Mouse (Mus musculus): Measurements from ENCODE around the gene Cnksr3. TPM values are rescaled to one million over a fixed set of nuclear protein-coding genes. Genes with fewer than 3 reads are reported as not detected.

Gene Cnksr3
- 13.4 and 14.2 TPM in 2 replicates for polyA plus RNA-seq (2015; fragmentation: Nextera tagmentation; extraction: Ambion mirVana)

DNA sequence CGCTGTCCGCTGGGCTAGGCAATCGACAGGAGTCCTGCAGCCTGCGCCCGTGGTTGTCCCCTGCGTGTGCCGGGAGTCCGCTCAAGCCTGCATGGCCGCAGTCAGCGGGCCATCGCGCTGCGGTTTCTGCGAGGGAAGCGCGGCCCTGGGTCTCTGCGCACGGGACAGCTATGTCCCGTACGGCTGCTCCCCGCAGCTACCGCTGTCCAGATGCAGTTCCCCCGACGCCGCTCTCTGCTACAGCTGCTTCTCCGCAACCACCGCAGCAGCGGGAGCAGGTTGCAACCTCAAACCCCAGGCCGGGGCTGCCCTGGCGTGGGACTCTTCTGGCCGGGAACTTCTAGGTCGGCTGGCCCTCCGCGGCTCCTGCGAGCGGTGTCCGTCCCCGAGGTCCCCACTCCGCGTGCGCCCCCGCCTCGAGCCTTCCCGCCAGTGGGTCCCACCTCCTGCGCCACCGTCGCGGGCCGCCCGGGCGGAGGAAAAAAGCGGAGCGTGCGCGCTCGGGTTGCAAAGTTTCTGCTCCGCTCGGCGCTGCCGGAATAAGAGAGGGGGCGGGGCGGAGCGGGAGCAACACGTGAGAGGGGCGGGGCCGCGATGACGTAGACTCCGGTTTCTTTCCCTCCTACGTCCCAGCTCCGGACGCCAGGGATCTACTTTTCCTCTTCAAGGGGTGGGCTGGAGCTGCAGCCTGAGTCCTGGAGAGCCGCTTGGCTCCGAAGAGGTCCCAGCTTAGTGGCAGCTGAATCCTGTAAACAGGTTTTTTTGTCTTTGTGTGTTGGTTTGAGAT lies at the start of gene Cnksr3:
TSS of gene Cnksr3 (minus strand) at position 542 of the 787 bp plus-strand sequence.
- ATAC-seq = peak; percentile 86
- Histone ChIP-seq H3K27me3 (replicated peaks; ENCODE audit: control insufficient read depth, insufficient read depth, low read length) (no peaks in the 10 kb centered on the region), H3K4me1 (ENCODE audit: control insufficient read depth, insufficient read depth, low read length) (peaks cover 40% of the 10 kb centered on the region), H3K9ac (ENCODE audit: low read depth, low read length) (peak within 1 kb of the TSS; percentile 91), H3K36me3 (ENCODE audit: control insufficient read depth, insufficient read depth, low read length) (no peaks in the 10 kb centered on the region), H3K27ac (ENCODE audit: low read length) (peak within 1 kb of the TSS; percentile 95), H3K4me2 (ENCODE audit: low read depth, low read length) (peak within 1 kb of the TSS; percentile 70), H3K9me3 (ENCODE audit: control insufficient read depth, low read length) (no peaks in the 10 kb centered on the region), H3K4me3 (ENCODE audit: low read length) (peak within 1 kb of the TSS; percentile 87)
- under 1% methylated on average over 74 of the region's 74 CpGs for WGBS

- H3K27me3 ChIP-seq (replicated peaks; ENCODE audit: control insufficient read depth, insufficient read depth, low read length) = no peaks in the 10 kb centered on the region
- 48% methylated on average over 10 of the region's 10 CpGs for WGBS
- H3K4me3 ChIP-seq (ENCODE audit: low read length) = no peak overlapping the region
- no peak overlapping the region for H3K27ac ChIP-seq (ENCODE audit: low read length)
- H3K4me2 ChIP-seq (ENCODE audit: low read depth, low read length) = no peak overlapping the region
- no peak overlapping the region for H3K9ac ChIP-seq (ENCODE audit: low read depth, low read length)
- no peaks in the 10 kb centered on the region for H3K36me3 ChIP-seq (ENCODE audit: control insufficient read depth, insufficient read depth, low read length)
- H3K9me3 ChIP-seq (ENCODE audit: control insufficient read depth, low read length) = no peaks in the 10 kb centered on the region
- no peaks in the 10 kb centered on the region for H3K4me1 ChIP-seq (ENCODE audit: control insufficient read depth, insufficient read depth, low read length)
- no peak for ATAC-seq
Measured at GRCm38 (mm10) chr10:7260166-7261108, 48.4 kb upstream of the Cnksr3 start.

DNA sequence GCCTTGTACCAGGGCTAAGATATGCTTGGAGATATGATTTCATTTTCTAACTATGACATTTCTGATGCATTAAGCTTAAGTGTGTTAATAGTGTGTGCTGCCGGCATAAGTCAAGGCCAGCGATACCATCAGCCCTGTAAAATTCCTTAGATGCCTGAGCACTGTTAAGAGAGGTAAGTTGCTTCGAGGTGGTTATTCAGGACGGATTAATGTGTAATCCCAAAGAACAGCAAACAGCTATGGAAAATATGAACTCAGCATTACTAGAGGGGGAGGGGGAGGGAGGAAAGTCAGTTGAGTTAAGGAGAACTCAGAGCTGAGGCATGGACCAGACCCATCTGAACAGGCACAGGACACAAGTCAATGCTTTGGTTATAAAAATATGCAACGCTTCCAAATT lies 46.6 kb upstream of the Cnksr3 start:
- no peak overlapping the region for H3K4me3 ChIP-seq (ENCODE audit: low read length)
- no peaks in the 10 kb centered on the region for H3K27me3 ChIP-seq (replicated peaks; ENCODE audit: control insufficient read depth, insufficient read depth, low read length)
- H3K9ac ChIP-seq (ENCODE audit: low read depth, low read length) = no peak overlapping the region
- H3K4me1 ChIP-seq (ENCODE audit: control insufficient read depth, insufficient read depth, low read length) = no peaks in the 10 kb centered on the region
- no peaks in the 10 kb centered on the region for H3K9me3 ChIP-seq (ENCODE audit: control insufficient read depth, low read length)
- WGBS = 59% methylated on average over 5 of the region's 5 CpGs
- no peak overlapping the region for H3K4me2 ChIP-seq (ENCODE audit: low read depth, low read length)
- no peaks in the 10 kb centered on the region for H3K36me3 ChIP-seq (ENCODE audit: control insufficient read depth, insufficient read depth, low read length)
- no peak for ATAC-seq
- no peak overlapping the region for H3K27ac ChIP-seq (ENCODE audit: low read length)

DNA sequence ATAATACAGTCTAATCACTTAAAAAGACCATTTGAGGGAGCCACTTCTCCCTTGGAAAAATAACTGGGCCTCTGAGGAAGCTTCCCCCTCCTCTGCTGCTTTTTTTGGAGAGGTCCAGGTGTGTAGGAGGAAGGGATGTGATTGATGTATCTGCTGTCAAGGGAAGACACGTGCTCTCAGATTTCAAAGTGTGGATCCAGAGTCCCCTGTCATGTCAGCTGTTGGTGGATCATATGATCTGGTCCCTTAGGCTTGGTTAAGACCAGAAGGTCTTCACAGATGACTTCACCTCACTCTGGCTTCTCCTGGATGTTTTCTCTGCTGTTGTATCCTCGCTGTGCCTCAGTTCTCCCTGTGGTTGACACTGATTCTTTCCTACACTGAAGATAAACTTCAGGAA lies 38.4 kb upstream of the Cnksr3 start:
- no peaks in the 10 kb centered on the region for H3K36me3 ChIP-seq (ENCODE audit: control insufficient read depth, insufficient read depth, low read length)
- no peak for ATAC-seq

DNA sequence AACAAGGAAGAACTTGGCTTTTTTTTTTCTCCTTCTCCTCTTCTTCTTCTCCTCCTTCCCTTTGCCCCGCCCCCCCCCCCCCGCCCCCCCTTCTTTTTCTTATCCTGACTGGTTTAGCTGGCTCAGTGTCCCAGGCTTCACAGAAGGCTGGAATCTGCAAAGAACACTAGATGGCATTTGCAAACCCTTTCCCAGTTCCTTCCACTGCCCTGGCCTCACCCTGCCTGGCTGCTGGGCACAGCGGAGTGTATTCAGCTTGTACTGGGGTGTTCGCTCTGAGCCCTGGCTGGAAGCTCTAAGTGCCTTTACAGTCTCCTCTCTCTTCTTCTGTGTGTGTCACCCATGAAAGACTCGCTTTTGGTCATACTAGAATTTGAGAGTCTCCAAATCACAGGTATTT lies 22.6 kb upstream of the Cnksr3 start:
- Histone ChIP-seq H3K4me2 (ENCODE audit: low read depth, low read length) (no peak overlapping the region), H3K36me3 (ENCODE audit: control insufficient read depth, insufficient read depth, low read length) (no peaks in the 10 kb centered on the region), H3K27ac (ENCODE audit: low read length) (no peak overlapping the region), H3K27me3 (replicated peaks; ENCODE audit: control insufficient read depth, insufficient read depth, low read length) (no peaks in the 10 kb centered on the region), H3K4me1 (ENCODE audit: control insufficient read depth, insufficient read depth, low read length) (no peaks in the 10 kb centered on the region), H3K9ac (ENCODE audit: low read depth, low read length) (no peak overlapping the region), H3K4me3 (ENCODE audit: low read length) (no peak overlapping the region), H3K9me3 (ENCODE audit: control insufficient read depth, low read length) (no peaks in the 10 kb centered on the region)
- no peak for ATAC-seq
- 56% methylated on average over 3 of the region's 5 CpGs for WGBS

More for the DNA sequence above, 38.4 kb upstream of the Cnksr3 start:
- H3K27ac ChIP-seq (ENCODE audit: low read length) = no peak overlapping the region
- no peaks in the 10 kb centered on the region for H3K4me1 ChIP-seq (ENCODE audit: control insufficient read depth, insufficient read depth, low read length)
- H3K27me3 ChIP-seq (replicated peaks; ENCODE audit: control insufficient read depth, insufficient read depth, low read length) = no peaks in the 10 kb centered on the region
- no peak overlapping the region for H3K4me3 ChIP-seq (ENCODE audit: low read length)
- no peak overlapping the region for H3K4me2 ChIP-seq (ENCODE audit: low read depth, low read length)
- no peaks in the 10 kb centered on the region for H3K9me3 ChIP-seq (ENCODE audit: control insufficient read depth, low read length)
- WGBS = 73% methylated on average over 2 of the region's 2 CpGs
- H3K9ac ChIP-seq (ENCODE audit: low read depth, low read length) = no peak overlapping the region

- Histone ChIP-seq H3K9me3 (ENCODE audit: control insufficient read depth, low read length) (no peaks in the 10 kb centered on the region), H3K36me3 (ENCODE audit: control insufficient read depth, insufficient read depth, low read length) (no peaks in the 10 kb centered on the region), H3K9ac (ENCODE audit: low read depth, low read length) (no peak overlapping the region), H3K4me1 (ENCODE audit: control insufficient read depth, insufficient read depth, low read length) (peaks cover 13% of the 10 kb centered on the region), H3K4me2 (ENCODE audit: low read depth, low read length) (no peak overlapping the region), H3K4me3 (ENCODE audit: low read length) (no peak overlapping the region), H3K27ac (ENCODE audit: low read length) (no peak overlapping the region), H3K27me3 (replicated peaks; ENCODE audit: control insufficient read depth, insufficient read depth, low read length) (no peaks in the 10 kb centered on the region)
- 81% methylated on average over 3 of the region's 3 CpGs for WGBS
- ATAC-seq = no peak
Measured at GRCm38 (mm10) chr10:7217551-7218127, 5.6 kb upstream of the Cnksr3 start.

GRCm38 (mm10) chr10:7214718-7215117 lies 2.7 kb upstream of the Cnksr3 start:
- H3K9ac ChIP-seq (ENCODE audit: low read depth, low read length) = no peak overlapping the region
- H3K4me1 ChIP-seq (ENCODE audit: control insufficient read depth, insufficient read depth, low read length) = peaks cover 21% of the 10 kb centered on the region
- no peak overlapping the region for H3K4me3 ChIP-seq (ENCODE audit: low read length)
- H3K9me3 ChIP-seq (ENCODE audit: control insufficient read depth, low read length) = no peaks in the 10 kb centered on the region
- H3K27me3 ChIP-seq (replicated peaks; ENCODE audit: control insufficient read depth, insufficient read depth, low read length) = no peaks in the 10 kb centered on the region
- ATAC-seq = no peak
- H3K36me3 ChIP-seq (ENCODE audit: control insufficient read depth, insufficient read depth, low read length) = no peaks in the 10 kb centered on the region
- no peak overlapping the region for H3K27ac ChIP-seq (ENCODE audit: low read length)
- H3K4me2 ChIP-seq (ENCODE audit: low read depth, low read length) = no peak overlapping the region
- WGBS = 78% methylated on average over 4 of the region's 4 CpGs

- ATAC-seq = peak; percentile 8; the same call in 1 of the 2 replicates
- H3K9me3 ChIP-seq (ENCODE audit: control insufficient read depth, low read length) = no peaks in the 10 kb centered on the region
- H3K27ac ChIP-seq (ENCODE audit: low read length) = peak overlapping the region; percentile 92
- no peaks in the 10 kb centered on the region for H3K36me3 ChIP-seq (ENCODE audit: control insufficient read depth, insufficient read depth, low read length)
- no peaks in the 10 kb centered on the region for H3K27me3 ChIP-seq (replicated peaks; ENCODE audit: control insufficient read depth, insufficient read depth, low read length)
- H3K9ac ChIP-seq (ENCODE audit: low read depth, low read length) = peak overlapping the region; percentile 91; the same call in 1 of the 2 replicates
- peak overlapping the region; percentile 70 for H3K4me2 ChIP-seq (ENCODE audit: low read depth, low read length)
- H3K4me3 ChIP-seq (ENCODE audit: low read length) = peak overlapping the region; percentile 87
- WGBS = 34% methylated on average over 10 of the region's 10 CpGs
- peaks cover 31% of the 10 kb centered on the region for H3K4me1 ChIP-seq (ENCODE audit: control insufficient read depth, insufficient read depth, low read length)
Measured at GRCm38 (mm10) chr10:7213066-7213630, 1.1 kb upstream of the Cnksr3 start.

- Histone ChIP-seq H3K4me3 (ENCODE audit: low read length) (peak overlapping the region; percentile 87), H3K36me3 (ENCODE audit: control insufficient read depth, insufficient read depth, low read length) (no peaks in the 10 kb centered on the region), H3K4me1 (ENCODE audit: control insufficient read depth, insufficient read depth, low read length) (peaks cover 33% of the 10 kb centered on the region), H3K27me3 (replicated peaks; ENCODE audit: control insufficient read depth, insufficient read depth, low read length) (no peaks in the 10 kb centered on the region), H3K9me3 (ENCODE audit: control insufficient read depth, low read length) (no peaks in the 10 kb centered on the region), H3K4me2 (ENCODE audit: low read depth, low read length) (peak overlapping the region; percentile 70), H3K9ac (ENCODE audit: low read depth, low read length) (peak overlapping the region; percentile 91), H3K27ac (ENCODE audit: low read length) (peak overlapping the region; percentile 92)
- peak; percentile 59 for ATAC-seq
- 8% methylated on average over 10 of the region's 10 CpGs for WGBS
Measured at GRCm38 (mm10) chr10:7212537-7212936, 500 bp upstream of the Cnksr3 start.
